Mouse (Mus musculus) forebrain, embryonic 13.5 days (tissue): ENCODE data around the gene Gstt2. TPM values are rescaled to one million over a fixed set of nuclear protein-coding genes. Genes with fewer than 3 reads are reported as not detected.

Source experiments
- polyA plus RNA-seq: library from polyadenylated mRNA; unstranded; fragments of >200 nt; fragmentation: Nextera tagmentation; extraction: Ambion mirVana; gene quantifications from 2 replicates; pipeline ENCODE4 v1.2.1, GENCODE M21; 2015

The Gstt2 gene
- polyA plus RNA-seq, 1 experiment from 2014 or later, result 4.0 TPM

Other genes with a start within 250 kb of the Gstt2 start
- 1.4 and 2.8 TPM in 2 replicates for gene Ggt5, start 248.1 kb downstream of the Gstt2 start, polyA plus RNA-seq
- gene Susd2, start 193.4 kb downstream of the Gstt2 start, polyA plus RNA-seq, result 0.97 and 1.1 TPM in 2 replicates
- 36.9 and 46.1 TPM in 2 replicates for gene Cabin1, start 73.1 kb downstream of the Gstt2 start, polyA plus RNA-seq
- gene Ddt, start 64.0 kb downstream of the Gstt2 start, polyA plus RNA-seq, result 72.2 and 87.4 TPM in 2 replicates
- gene Gm20441, start 56.5 kb downstream of the Gstt2 start, polyA plus RNA-seq, result not detected in 2 replicates
- 0.45 and 0.52 TPM in 2 replicates for gene Gstt3, start 56.0 kb downstream of the Gstt2 start, polyA plus RNA-seq
- 6.4 and 6.5 TPM in 2 replicates for gene Gstt1, start 38.8 kb downstream of the Gstt2 start, polyA plus RNA-seq
- not detected in 2 replicates for gene Gstt4, start 14.9 kb downstream of the Gstt2 start, polyA plus RNA-seq
- 1,962 and 1,979 TPM in 2 replicates for gene Mif, start 22.8 kb upstream of the Gstt2 start, polyA plus RNA-seq
- gene Derl3, start 56.0 kb upstream of the Gstt2 start, polyA plus RNA-seq, result 1.8 and 3.1 TPM in 2 replicates
- 336 and 349 TPM in 2 replicates for gene Smarcb1, start 84.2 kb upstream of the Gstt2 start, polyA plus RNA-seq
- gene Chchd10, start 95.7 kb upstream of the Gstt2 start, polyA plus RNA-seq, result 10.3 and 13.3 TPM in 2 replicates
- gene Mmp11, start 99.1 kb upstream of the Gstt2 start, polyA plus RNA-seq, result 20.8 and 25.9 TPM in 2 replicates
- gene Gm867, start 103.2 kb upstream of the Gstt2 start, polyA plus RNA-seq, result 0.26 TPM in 1 of 2 replicates, not detected in the other
- gene Vpreb3, start 105.6 kb upstream of the Gstt2 start, polyA plus RNA-seq, result not detected in 2 replicates
- 0.09 TPM in 1 of 2 replicates, not detected in the other for gene Gm5134, start 117.1 kb upstream of the Gstt2 start, polyA plus RNA-seq
- gene Zfp280b, start 195.2 kb upstream of the Gstt2 start, polyA plus RNA-seq, result 15.7 and 16.1 TPM in 2 replicates